Mouse (Mus musculus) cerebellum, adult 8-10 months (tissue): ENCODE results near the gene Tars2.
"Not testable (repeated sequence)": the region's sequence is repeated elsewhere in the genome, so short reads cannot be mapped to it uniquely, and the experiment has no call there.

Experiments
- DNase-seq: peaks from one replicate; pipeline ENCODE4 v3.0.0; 2022

Gene Tars2

GRCm38 (mm10) chr3:95694808-95695703 is 65.0 kb downstream of the Tars2 start:
- no peak for DNase-seq

- no peak for DNase-seq
Measured at GRCm38 (mm10) chr3:95693821-95694807, 65.9 kb downstream of the Tars2 start.

GRCm38 (mm10) chr3:95692677-95693076 is 67.3 kb downstream of the Tars2 start:
- DNase-seq = no peak

- not testable (repeated sequence) for DNase-seq
Measured at GRCm38 (mm10) chr3:95690552-95690951, 69.5 kb downstream of the Tars2 start.
